Mouse (Mus musculus) olfactory bulb, adult 2 months (tissue): ENCODE data around the gene Deaf1.

ENCODE experiments used
- CTCF ChIP-seq: fragments of 200-500 bp; IDR thresholded peaks from 2 replicates; pipeline ENCODE4 v1.5.1; 2012; ENCODE audit warnings: low read depth, mild to moderate bottlenecking, low read length, moderate library complexity; ENCODE audit not compliant: insufficient read depth
- POLR2A ChIP-seq: fragments of 200-500 bp; IDR thresholded peaks from 2 replicates; pipeline ENCODE4 v1.6.1; 2012; ENCODE audit warnings: mild to moderate bottlenecking, low read depth, low read length, moderate library complexity; ENCODE audit not compliant: insufficient read depth

- TF ChIP-seq CTCF (no peak), POLR2A (no peak)
These were observed 11.2 kb upstream of the Deaf1 start, which contains the start of gene Eps8l2 for GRCm38 (mm10) chr7:141338576-141339131.
